Mouse (Mus musculus) frontal cortex, postnatal 14 days (tissue): ENCODE data around the gene Slc6a13.

ENCODE experiments used
- DNase-seq, 2 experiments: peaks; one replicate each; pipeline ENCODE4 v3.0.0; 2022; ENCODE audit warnings: low spot score in 2 of 2

Gene Slc6a13

GRCm38 (mm10) chr6:121378256-121378655 is 78.2 kb downstream of the Slc6a13 start:
- no peak for DNase-seq

GRCm38 (mm10) chr6:121380576-121380975 is 80.5 kb downstream of the Slc6a13 start:
- DNase-seq: no peak

GRCm38 (mm10) chr6:121382071-121382470 is 82.0 kb downstream of the Slc6a13 start:
- no peak for DNase-seq

GRCm38 (mm10) chr6:121385397-121385796 is 85.4 kb downstream of the Slc6a13 start:
- DNase-seq: no peak
